10 mouse cellular contexts compared by ENCODE assay signal in genomic region chr1:92223956-92224891, GRCm38 (mm10). TPM values are rescaled to one million over a fixed set of nuclear protein-coding genes. Genes with fewer than 3 reads are reported as not detected.
DNase-seq lines count a peak whose midpoint lies in the region; ATAC-seq and TF ChIP-seq lines count a peak whose summit lies in the region.
"Had no signal": no experiment of that assay in that cellular context is flagged by ENCODE, and none has a peak within 500 bp of the region (broad histone marks: within the 10 kb centered on the region; RNA-seq: fewer than 3 reads in every experiment).

No protein-coding gene starts in this region.

- TF ChIP-seq CTCF in thymus, adult 2 months (IDR thresholded peaks at IDR 0.05; ENCODE audit: borderline replicate concordance, control insufficient read depth, extremely low read depth, insufficient read depth, low read length, poor library complexity), result no peak

- H3K36me3 ChIP-seq in hindbrain, embryonic 14.5 days (replicated peaks; ENCODE audit: control insufficient read depth, insufficient read depth), result no peaks in the 10 kb centered on the region
- no peaks in the 10 kb centered on the region for H3K36me3 ChIP-seq in midbrain, embryonic 13.5 days
- no peaks in the 10 kb centered on the region for H3K36me3 ChIP-seq in heart, embryonic 11.5 days (ENCODE audit: control insufficient read depth, insufficient read depth, low read length)
- no peaks in the 10 kb centered on the region for H3K36me3 ChIP-seq in thymus, adult 2 months (ENCODE audit: control insufficient read depth, insufficient read depth, low read length)

- WGBS in hindbrain, embryonic 14.5 days, result 9% methylated on average over 17 of the region's 17 CpGs
- WGBS in midbrain, embryonic 13.5 days, result 8% methylated on average over 17 of the region's 17 CpGs
- 59% methylated on average over 17 of the region's 17 CpGs for WGBS in heart, embryonic 11.5 days (ENCODE audit: insufficient replicate concordance)
- 88% methylated on average over 17 of the region's 17 CpGs for WGBS in thymus, adult 2 months

- peak; percentile 45 to 53 for DNase-seq in layer of hippocampus, postnatal 10 days (ENCODE audit: low spot score in 2 of 2)
- no peak for DNase-seq in layer of hippocampus, adult 8-10 months (ENCODE audit: low spot score in 2 of 2)
- peak; percentile 63 for DNase-seq in hindbrain, embryonic 14.5 days (ENCODE audit: low spot score)
- DNase-seq in right cerebral cortex, postnatal 4 days, result peak; percentile 34
- no peak for DNase-seq in thymus, adult 2 months
- DNase-seq in adrenal gland, postnatal 25 days, result no peak
- DNase-seq: liver, postnatal 0 days had no signal

- peak overlapping the region; percentile 72 for H3K27ac ChIP-seq in hindbrain, embryonic 14.5 days
- H3K27ac ChIP-seq in midbrain, embryonic 13.5 days, result peak overlapping the region; percentile 77
- H3K27ac ChIP-seq in heart, embryonic 11.5 days (ENCODE audit: low read depth, low read length), result no peak overlapping the region
- no peak overlapping the region for H3K27ac ChIP-seq in thymus, adult 2 months (ENCODE audit: control insufficient read depth, insufficient read depth, low read length)

- no peak overlapping the region for H3K4me3 ChIP-seq in hindbrain, embryonic 14.5 days (replicated peaks; ENCODE audit: low read length)
- H3K4me3 ChIP-seq in midbrain, embryonic 13.5 days (replicated peaks), result no peak overlapping the region
- H3K4me3 ChIP-seq in heart, embryonic 11.5 days (ENCODE audit: low read depth, low read length), result no peak overlapping the region
- H3K4me3 ChIP-seq in thymus, adult 2 months (ENCODE audit: control insufficient read depth, insufficient read depth, low read length), result no peak overlapping the region

- H3K27me3 ChIP-seq in hindbrain, embryonic 14.5 days (ENCODE audit: control insufficient read depth, insufficient read depth, low read length), result 0 out of 2 replicates have a peak, but pooled peaks cover 3% of the 10 kb centered on the region
- H3K27me3 ChIP-seq in midbrain, embryonic 13.5 days, result peaks cover 49% of the 10 kb centered on the region
- H3K27me3 ChIP-seq in heart, embryonic 11.5 days (ENCODE audit: control insufficient read depth, insufficient read depth, low read length), result no peaks in the 10 kb centered on the region
- H3K27me3 ChIP-seq in thymus, adult 2 months (ENCODE audit: control insufficient read depth, insufficient read depth, low read length), result no peaks in the 10 kb centered on the region

- no peak overlapping the region for H3K9ac ChIP-seq in hindbrain, embryonic 14.5 days
- H3K9ac ChIP-seq in midbrain, embryonic 13.5 days (replicated peaks), result no peak overlapping the region
- H3K9ac ChIP-seq in heart, embryonic 11.5 days (ENCODE audit: low read depth, low read length), result no peak overlapping the region
- H3K9ac ChIP-seq: liver, postnatal 0 days had no signal

- no peaks in the 10 kb centered on the region for H3K9me3 ChIP-seq in hindbrain, embryonic 14.5 days (ENCODE audit: control insufficient read depth, low read length)
- H3K9me3 ChIP-seq in midbrain, embryonic 13.5 days, result no peaks in the 10 kb centered on the region; the same call in 1 of the 2 replicates
- H3K9me3 ChIP-seq in heart, embryonic 11.5 days (replicated peaks; ENCODE audit: control insufficient read depth, low read length), result no peaks in the 10 kb centered on the region

- H3K4me1 ChIP-seq in hindbrain, embryonic 14.5 days (replicated peaks; ENCODE audit: control insufficient read depth, insufficient read depth, low read length), result peaks cover 8% of the 10 kb centered on the region
- H3K4me1 ChIP-seq in midbrain, embryonic 13.5 days (replicated peaks), result peaks cover 25% of the 10 kb centered on the region
- H3K4me1 ChIP-seq in heart, embryonic 11.5 days (ENCODE audit: control insufficient read depth, insufficient read depth, low read length), result no peaks in the 10 kb centered on the region
- no peaks in the 10 kb centered on the region for H3K4me1 ChIP-seq in thymus, adult 2 months (replicated peaks; ENCODE audit: control insufficient read depth, insufficient read depth, low read length)

- 0 out of 2 replicates have a peak overlapping the region, but pooled peaks have one; percentile 11 for H3K4me2 ChIP-seq in hindbrain, embryonic 14.5 days (replicated peaks)
- peak overlapping the region; percentile 7; the same call in 1 of the 2 replicates for H3K4me2 ChIP-seq in midbrain, embryonic 13.5 days (replicated peaks)
- H3K4me2 ChIP-seq in heart, embryonic 11.5 days, result no peak overlapping the region

- no peak for TF ChIP-seq POLR2A in thymus, adult 2 months (IDR thresholded peaks at IDR 0.05; ENCODE audit: control insufficient read depth, extremely low read depth, insufficient read depth, low read length, poor library complexity)

- ATAC-seq in hindbrain, embryonic 14.5 days (ENCODE audit: low FRiP score), result peak; percentile 88
- ATAC-seq in midbrain, embryonic 13.5 days, result peak; percentile 90
- ATAC-seq in heart, embryonic 11.5 days (replicated peaks; ENCODE audit: insufficient number of reproducible peaks, low FRiP score, low TSS enrichment), result no peak
- ATAC-seq: intestine, postnatal 0 days; liver, postnatal 0 days had no signal

RNA-seq across cellular contexts. Expression of gene Hdac4, which starts 28.7 kb away (rescaled TPM):
- total RNA-seq in layer of hippocampus, postnatal 10 days (2021), result 10 to 100 TPM; 82.4 to 96.9 TPM
- total RNA-seq in layer of hippocampus, adult 8-10 months (2022), result 100 to 1,000 TPM in 2 of 4 experiments, 10 to 100 TPM in 2; 79.8 to 118 (median 98.2) TPM
- polyA plus RNA-seq in hindbrain, embryonic 14.5 days (2014; fragmentation: Nextera tagmentation; extraction: Ambion mirVana), result 26.9 and 27.5 TPM in 2 replicates
- polyA plus RNA-seq in midbrain, embryonic 13.5 days (2015; fragmentation: Nextera tagmentation; extraction: Ambion mirVana), result 24.3 and 25.6 TPM in 2 replicates
- 11.4 and 12.5 TPM in 2 replicates for polyA plus RNA-seq in heart, embryonic 11.5 days (2014; fragmentation: Nextera tagmentation; extraction: Ambion mirVana)
- polyA plus RNA-seq in thymus, adult 2 months (2012; rRNA removed), result 33.2 and 45.0 TPM in 2 replicates
- total RNA-seq in adrenal gland, postnatal 25 days (2021), result 89.4 and 137 TPM in 2 replicates

Comparison
In these comparisons a context has a peak if more than half of its experiments do, and no peak if none do; other contexts are left out.
1. DNase-seq: peak in layer of hippocampus, postnatal 10 days (2 of 2), hindbrain, embryonic 14.5 days (single experiment) and right cerebral cortex, postnatal 4 days (single experiment); none in layer of hippocampus, adult 8-10 months (0 of 2), thymus, adult 2 months (single experiment) and adrenal gland, postnatal 25 days (single experiment).
2. H3K27ac ChIP-seq: peak in hindbrain, embryonic 14.5 days (single experiment) and midbrain, embryonic 13.5 days (single experiment); none in heart, embryonic 11.5 days (single experiment) and thymus, adult 2 months (single experiment).